Mouse (Mus musculus) heart, adult 9 months (tissue): Measurements from ENCODE around the gene Srp54a.
"Not testable (repeated sequence)": the region's sequence is repeated elsewhere in the genome, so short reads cannot be mapped to it uniquely, and the experiment has no call there.

Experiments used
- DNase-seq, 2 experiments: peaks; one replicate each; pipeline ENCODE4 v3.0.0; 2022; ENCODE audit warnings: low spot score in 2 of 2

Srp54a gene

GRCm38 (mm10) chr12:55124731-55125130 is 44.7 kb downstream of the Srp54a start:
- DNase-seq, result not testable (repeated sequence)

- not testable (repeated sequence) for DNase-seq
These were observed 55.5 kb downstream of the Srp54a start for GRCm38 (mm10) chr12:55135540-55135939.

- DNase-seq, result not testable (repeated sequence)
These were observed 57.8 kb downstream of the Srp54a start for GRCm38 (mm10) chr12:55137859-55138258.

GRCm38 (mm10) chr12:55154559-55155448 is 74.7 kb downstream of the Srp54a start, which contains the start of gene Srp54b:
Gene Srp54b (plus strand): TSS chr12:55155104.
- not testable (repeated sequence) for DNase-seq

GRCm38 (mm10) chr12:55155449-55155783 is 75.4 kb downstream of the Srp54a start:
- not testable (repeated sequence) for DNase-seq
